Mouse (Mus musculus): ENCODE results near the gene Pcp4.

Gene Pcp4

GRCm38 (mm10) chr16:96563350-96564257 is 96.2 kb downstream of the Pcp4 start:
- no peak for DNase-seq (ENCODE audit: low spot score)

- no peak for DNase-seq (ENCODE audit: low spot score)
Measured at GRCm38 (mm10) chr16:96567428-96567827, 100.0 kb downstream of the Pcp4 start.

All from spleen, adult 12 weeks (tissue).